ENCODE assay signal across 9 mouse cellular contexts in genomic region chr2:93283481-93284293, GRCm38 (mm10). TPM values are rescaled to one million over a fixed set of nuclear protein-coding genes. Genes with fewer than 3 reads are reported as not detected.
DNase-seq lines count a peak whose midpoint lies in the region; ATAC-seq and TF ChIP-seq lines count a peak whose summit lies in the region.
"Had no signal": no experiment of that assay in that cellular context is flagged by ENCODE, and none has a peak within 500 bp of the region (broad histone marks: within the 10 kb centered on the region; RNA-seq: fewer than 3 reads in every experiment).

No protein-coding gene starts in this region.

- peaks cover 18% of the 10 kb centered on the region; the same call in 1 of the 2 replicates for H3K4me1 ChIP-seq in liver, embryonic 13.5 days (replicated peaks)
- H3K4me1 ChIP-seq in liver, embryonic 12.5 days: peaks cover 27% of the 10 kb centered on the region
- peaks cover 4% of the 10 kb centered on the region; the same call in 1 of the 2 replicates for H3K4me1 ChIP-seq in embryonic fibroblast, embryonic 13.5 days (ENCODE audit: control insufficient read depth, insufficient read depth, low read length)
- peaks cover 82% of the 10 kb centered on the region for H3K4me1 ChIP-seq in limb, embryonic 13.5 days
- H3K4me1 ChIP-seq in stomach, embryonic 16.5 days (ENCODE audit: control insufficient read depth, insufficient read depth, low read length): peaks cover 45% of the 10 kb centered on the region

- H3K36me3 ChIP-seq in liver, embryonic 13.5 days: no peaks in the 10 kb centered on the region
- no peaks in the 10 kb centered on the region for H3K36me3 ChIP-seq in liver, embryonic 12.5 days
- H3K36me3 ChIP-seq in limb, embryonic 13.5 days: no peaks in the 10 kb centered on the region
- no peaks in the 10 kb centered on the region for H3K36me3 ChIP-seq in stomach, embryonic 16.5 days (ENCODE audit: control insufficient read depth, insufficient read depth, low read length)
- H3K36me3 ChIP-seq: G1E had no signal

- TF ChIP-seq CTCF in embryonic fibroblast, embryonic 13.5 days (IDR thresholded peaks at IDR 0.05; ENCODE audit: borderline replicate concordance, insufficient read depth, low read length): no peak

- 0 out of 2 replicates have a peak, but pooled peaks have one; percentile 10 for ATAC-seq in liver, embryonic 13.5 days (ENCODE audit: low read depth)
- ATAC-seq in liver, embryonic 12.5 days: no peak
- ATAC-seq in limb, embryonic 13.5 days (ENCODE audit: low FRiP score, low read depth): peak; percentile 38
- ATAC-seq in stomach, embryonic 16.5 days (ENCODE audit: insufficient read depth, low FRiP score): peak; percentile 65; the same call in 1 of the 2 replicates

- DNase-seq in liver, embryonic 13.5 days: no peak
- DNase-seq in layer of hippocampus, adult 9-11 months: no peak
- DNase-seq in adrenal gland, postnatal 14 days: no peak
- DNase-seq: layer of hippocampus, postnatal 36 days had no signal

- H3K9me3 ChIP-seq in liver, embryonic 13.5 days (replicated peaks): no peaks in the 10 kb centered on the region
- no peaks in the 10 kb centered on the region for H3K9me3 ChIP-seq in liver, embryonic 12.5 days (replicated peaks)
- no peaks in the 10 kb centered on the region for H3K9me3 ChIP-seq in limb, embryonic 13.5 days
- H3K9me3 ChIP-seq in stomach, embryonic 16.5 days (replicated peaks; ENCODE audit: control insufficient read depth, low read length): no peaks in the 10 kb centered on the region
- H3K9me3 ChIP-seq: G1E had no signal

- no peak overlapping the region for H3K9ac ChIP-seq in liver, embryonic 13.5 days
- H3K9ac ChIP-seq in liver, embryonic 12.5 days: no peak overlapping the region
- 0 out of 2 replicates have a peak overlapping the region, but pooled peaks have one; percentile 2 for H3K9ac ChIP-seq in limb, embryonic 13.5 days
- no peak overlapping the region for H3K9ac ChIP-seq in stomach, embryonic 16.5 days (ENCODE audit: low read length)

- H3K27ac ChIP-seq in liver, embryonic 13.5 days: no peak overlapping the region
- H3K27ac ChIP-seq in liver, embryonic 12.5 days: no peak overlapping the region
- H3K27ac ChIP-seq in embryonic fibroblast, embryonic 13.5 days (ENCODE audit: insufficient read depth, low read length): peak overlapping the region; percentile 15; the same call in 1 of the 2 replicates
- H3K27ac ChIP-seq in limb, embryonic 13.5 days: peak overlapping the region; percentile 73
- peak overlapping the region; percentile 55 for H3K27ac ChIP-seq in stomach, embryonic 16.5 days (ENCODE audit: low read length)

- H3K27me3 ChIP-seq in liver, embryonic 13.5 days: no peaks in the 10 kb centered on the region
- no peaks in the 10 kb centered on the region for H3K27me3 ChIP-seq in liver, embryonic 12.5 days (replicated peaks)
- H3K27me3 ChIP-seq in limb, embryonic 13.5 days: peaks cover 9% of the 10 kb centered on the region
- no peaks in the 10 kb centered on the region for H3K27me3 ChIP-seq in stomach, embryonic 16.5 days (ENCODE audit: control insufficient read depth, insufficient read depth, low read length)

- no peak for TF ChIP-seq POLR2A in embryonic fibroblast, embryonic 13.5 days (IDR thresholded peaks at IDR 0.05; ENCODE audit: low read depth, low read length)

- H3K4me2 ChIP-seq in liver, embryonic 13.5 days: no peak overlapping the region
- no peak overlapping the region for H3K4me2 ChIP-seq in liver, embryonic 12.5 days
- 0 out of 2 replicates have a peak overlapping the region, but pooled peaks have one; percentile 7 for H3K4me2 ChIP-seq in limb, embryonic 13.5 days (replicated peaks)
- H3K4me2 ChIP-seq in stomach, embryonic 16.5 days (ENCODE audit: low read depth, low read length): no peak overlapping the region

- 60% methylated on average over 7 of the region's 7 CpGs for WGBS in liver, embryonic 13.5 days (ENCODE audit: insufficient replicate concordance)
- 58% methylated on average over 7 of the region's 7 CpGs for WGBS in liver, embryonic 12.5 days (ENCODE audit: insufficient replicate concordance)
- 44% methylated on average over 7 of the region's 7 CpGs for WGBS in limb, embryonic 13.5 days
- 35% methylated on average over 7 of the region's 7 CpGs for WGBS in stomach, embryonic 16.5 days

- no peak overlapping the region for H3K4me3 ChIP-seq in liver, embryonic 13.5 days (replicated peaks)
- no peak overlapping the region for H3K4me3 ChIP-seq in liver, embryonic 12.5 days
- no peak overlapping the region for H3K4me3 ChIP-seq in embryonic fibroblast, embryonic 13.5 days (ENCODE audit: insufficient read depth, low read length)
- H3K4me3 ChIP-seq in limb, embryonic 13.5 days: no peak overlapping the region
- H3K4me3 ChIP-seq in stomach, embryonic 16.5 days (replicated peaks; ENCODE audit: low read length): no peak overlapping the region

RNA-seq across cellular contexts. Expression of gene Tspan18, which starts 50.6 kb away (rescaled TPM):
- 3.7 and 3.9 TPM in 2 replicates for polyA plus RNA-seq in liver, embryonic 13.5 days (2015; fragmentation: Nextera tagmentation; extraction: Ambion mirVana)
- 6.2 and 6.4 TPM in 2 replicates for polyA plus RNA-seq in liver, embryonic 12.5 days (2016; fragmentation: Nextera tagmentation; extraction: Ambion mirVana)
- 2.5 and 11.5 TPM in 2 replicates for polyA plus RNA-seq in embryonic fibroblast, embryonic 13.5 days (2011; ENCODE audit: insufficient read length, low read depth, missing spikeins)
- 17.2 and 19.5 TPM in 2 replicates for polyA plus RNA-seq in limb, embryonic 13.5 days (2015; fragmentation: Nextera tagmentation; extraction: Ambion mirVana)
- 15.3 and 17.0 TPM in 2 replicates for polyA plus RNA-seq in stomach, embryonic 16.5 days (2015; fragmentation: Nextera tagmentation; extraction: Ambion mirVana)
- total RNA-seq in adrenal gland, postnatal 14 days (2021): 72.2 and 76.9 TPM in 2 replicates

Comparison
In these comparisons a context has a peak if more than half of its experiments do, and no peak if none do; other contexts are left out.
1. H3K27ac ChIP-seq: peak in embryonic fibroblast, embryonic 13.5 days (single experiment), limb, embryonic 13.5 days (single experiment) and stomach, embryonic 16.5 days (single experiment); none in liver, embryonic 13.5 days (single experiment) and liver, embryonic 12.5 days (single experiment).